Mouse (Mus musculus) bone marrow, adult 2 months (tissue): Measurements from ENCODE around the gene Trim34a.
"Not testable (repeated sequence)": the region's sequence is repeated elsewhere in the genome, so short reads cannot be mapped to it uniquely, and the experiment has no call there.

Experiments used
- CTCF ChIP-seq: fragments of 200-500 bp; IDR thresholded peaks from 2 replicates; pipeline ENCODE4 v1.5.1; 2011; ENCODE audit warnings: low read length, control low read depth; ENCODE audit not compliant: control insufficient read depth, insufficient read depth
- POLR2A ChIP-seq: fragments of 200-500 bp; IDR thresholded peaks from 2 replicates; pipeline ENCODE4 v1.6.1; 2011; ENCODE audit warnings: low read depth, mild to moderate bottlenecking, control low read depth, low read length, borderline replicate concordance; ENCODE audit not compliant: control insufficient read depth

DNA sequence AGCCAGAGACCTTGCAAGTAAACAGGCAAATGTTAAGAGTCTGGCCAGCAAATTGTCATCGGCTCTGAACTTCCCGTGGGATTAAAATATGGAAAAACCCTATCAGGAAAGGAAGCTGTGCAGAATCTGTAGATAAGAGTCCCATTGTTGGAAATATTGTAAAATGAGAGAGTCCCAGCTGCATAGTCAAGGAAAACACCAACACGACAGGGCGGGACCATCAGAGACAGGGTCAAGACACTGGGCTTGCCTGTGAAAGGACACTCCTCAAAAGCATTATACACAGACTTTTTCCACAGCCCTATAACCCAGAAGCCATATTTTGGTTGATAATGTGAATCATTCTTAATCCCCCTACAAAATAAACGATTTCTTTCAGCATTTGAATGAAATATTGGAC lies 21.1 kb downstream of the Trim34a start:
- TF ChIP-seq CTCF, POLR2A: not testable (repeated sequence)
